In the genomic region with DNA sequence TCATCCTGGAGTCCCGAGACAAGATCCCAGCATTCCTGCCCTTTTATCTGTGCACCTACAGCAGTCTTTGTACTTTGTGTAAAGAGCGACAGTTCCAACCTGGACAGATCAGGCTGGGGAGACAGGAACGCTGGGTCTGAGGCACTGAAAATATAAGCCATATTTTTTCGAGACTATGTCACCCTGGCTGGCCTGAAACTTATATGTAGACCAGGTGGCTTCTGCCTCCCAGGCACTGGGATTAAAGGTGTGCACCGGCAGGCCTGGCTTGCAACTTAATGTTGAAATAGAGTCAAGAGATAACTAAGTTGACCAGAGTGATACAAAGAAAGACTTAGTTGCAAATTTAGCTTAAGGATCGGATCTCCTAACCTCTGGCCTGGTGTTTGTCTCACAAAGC, we compare ENCODE assay signal across 11 mouse cellular contexts. TPM values are rescaled to one million over a fixed set of nuclear protein-coding genes. Genes with fewer than 3 reads are reported as not detected.
DNase-seq lines count a peak whose midpoint lies in the region; ATAC-seq and TF ChIP-seq lines count a peak whose summit lies in the region.
"Had no signal": no experiment of that assay in that cellular context is flagged by ENCODE, and none has a peak within 500 bp of the region (broad histone marks: within the 10 kb centered on the region; RNA-seq: fewer than 3 reads in every experiment).

No protein-coding gene starts in this region.

- intact Hi-C loops in gastrocnemius, adult 2 months (cut with DNase I) = no loop called here

- TF ChIP-seq POLR2A in liver, adult 2 months (IDR thresholded peaks at IDR 0.05; ENCODE audit: extremely low read depth, insufficient read depth, low read length) = no peak

- H3K27ac ChIP-seq in gastrocnemius, adult 2 months = peak overlapping the region; percentile 74
- H3K27ac ChIP-seq in liver, adult 2 months (replicated peaks; ENCODE audit: insufficient read depth, low read depth, low read length) = no peak overlapping the region; the same call in 1 of the 2 replicates
- 0 out of 2 replicates have a peak overlapping the region, but pooled peaks have one; percentile 23 for H3K27ac ChIP-seq in embryonic facial prominence, embryonic 15.5 days (replicated peaks)
- peak overlapping the region; percentile 78 for H3K27ac ChIP-seq in liver, embryonic 16.5 days (ENCODE audit: low read length)

- H3K4me1 ChIP-seq in liver, adult 2 months (ENCODE audit: control insufficient read depth, insufficient read depth, low read length) = peaks cover 34% of the 10 kb centered on the region
- peaks cover 44% of the 10 kb centered on the region for H3K4me1 ChIP-seq in embryonic facial prominence, embryonic 15.5 days
- peaks cover 75% of the 10 kb centered on the region for H3K4me1 ChIP-seq in liver, embryonic 16.5 days (ENCODE audit: control insufficient read depth, low read depth, low read length)

- H3K79me2 ChIP-seq in liver, adult 2 months (ENCODE audit: control insufficient read depth, insufficient read depth, low read length) = peaks cover 38% of the 10 kb centered on the region; the same call in 1 of the 2 replicates

- no peak for TF ChIP-seq CTCF in gastrocnemius, adult 2 months (IDR thresholded peaks at IDR 0.05)
- TF ChIP-seq CTCF in liver, adult 2 months (IDR thresholded peaks at IDR 0.05; ENCODE audit: low read depth, low read length) = no peak

- H3K4me3 ChIP-seq in gastrocnemius, adult 2 months = peak overlapping the region; percentile 96
- H3K4me3 ChIP-seq in liver, adult 2 months (ENCODE audit: insufficient read depth, low read depth, low read length) = no peak overlapping the region
- no peak overlapping the region for H3K4me3 ChIP-seq in embryonic facial prominence, embryonic 15.5 days (replicated peaks)
- H3K4me3 ChIP-seq in liver, embryonic 16.5 days (ENCODE audit: low read depth, low read length) = peak overlapping the region; percentile 97
- H3K4me3 ChIP-seq: neural tube, embryonic 13.5 days had no signal

- no peak for ATAC-seq in embryonic facial prominence, embryonic 15.5 days (ENCODE audit: insufficient number of reproducible peaks, low FRiP score, low TSS enrichment, low read depth)
- ATAC-seq in liver, embryonic 16.5 days (ENCODE audit: low read depth) = no peak
- no peak for ATAC-seq in inflammation-experienced regulatory T-cells, adult 6 months

- 15% methylated on average over 6 of the region's 6 CpGs for WGBS in liver, adult 2 months
- WGBS in embryonic facial prominence, embryonic 15.5 days = 43% methylated on average over 6 of the region's 6 CpGs
- 39% methylated on average over 6 of the region's 6 CpGs for WGBS in liver, embryonic 16.5 days (ENCODE audit: insufficient replicate concordance)

- H3K27me3 ChIP-seq in liver, adult 2 months (ENCODE audit: control insufficient read depth, insufficient read depth, low read length) = no peaks in the 10 kb centered on the region
- no peaks in the 10 kb centered on the region for H3K27me3 ChIP-seq in embryonic facial prominence, embryonic 15.5 days
- no peaks in the 10 kb centered on the region for H3K27me3 ChIP-seq in liver, embryonic 16.5 days (ENCODE audit: control insufficient read depth, insufficient read depth, low read depth, low read length)
- H3K27me3 ChIP-seq: neural tube, embryonic 13.5 days had no signal

- no peak overlapping the region for H3K9ac ChIP-seq in liver, adult 2 months (ENCODE audit: low read depth, low read length)
- H3K9ac ChIP-seq in embryonic facial prominence, embryonic 15.5 days = no peak overlapping the region
- H3K9ac ChIP-seq in liver, embryonic 16.5 days (ENCODE audit: low read depth, low read length) = peak overlapping the region; percentile 48
- H3K9ac ChIP-seq: neural tube, embryonic 13.5 days had no signal

- DNase-seq in gastrocnemius, adult 2 months = no peak
- no peak for DNase-seq in gastrocnemius, postnatal 10 days
- DNase-seq in liver, adult 2 months (ENCODE audit: extremely low read depth, low read depth, low spot score) = peak; percentile 50
- no peak for DNase-seq in liver
- DNase-seq in right cerebral cortex, postnatal 14 days = no peak
- DNase-seq: cerebellum, adult 18-20 months; layer of hippocampus, postnatal 36 days had no signal

- no peaks in the 10 kb centered on the region for H3K36me3 ChIP-seq in liver, adult 2 months (ENCODE audit: control insufficient read depth, insufficient read depth, low read length)
- H3K36me3 ChIP-seq in embryonic facial prominence, embryonic 15.5 days = 0 out of 2 replicates have a peak, but pooled peaks cover 11% of the 10 kb centered on the region
- H3K36me3 ChIP-seq in liver, embryonic 16.5 days (ENCODE audit: control insufficient read depth, insufficient read depth) = peaks cover under 1% of the 10 kb centered on the region

- H3K9me3 ChIP-seq in embryonic facial prominence, embryonic 15.5 days (replicated peaks) = no peaks in the 10 kb centered on the region
- H3K9me3 ChIP-seq in liver, embryonic 16.5 days (replicated peaks; ENCODE audit: control insufficient read depth, low read length) = no peaks in the 10 kb centered on the region
- H3K9me3 ChIP-seq: neural tube, embryonic 13.5 days had no signal

- H3K4me2 ChIP-seq in embryonic facial prominence, embryonic 15.5 days (replicated peaks) = no peak overlapping the region
- peak overlapping the region; percentile 99 for H3K4me2 ChIP-seq in liver, embryonic 16.5 days (ENCODE audit: low read depth, low read length)
- H3K4me2 ChIP-seq: neural tube, embryonic 13.5 days had no signal

RNA-seq across cellular contexts. Expression of gene Rhog, which starts 9.6 kb away (rescaled TPM):
- 10 to 100 TPM; 14.7 to 17.0 TPM for total RNA-seq in gastrocnemius, adult 2 months (2021)
- total RNA-seq in gastrocnemius, postnatal 10 days (2021) = 10 to 100 TPM; 23.9 to 30.1 TPM
- total RNA-seq in liver, adult 2 months (2014; rRNA removed) = 3.9 and 6.6 TPM in 2 replicates
- 22.4 and 26.3 TPM in 2 replicates for polyA plus RNA-seq in liver, adult 2 months (2012; rRNA removed)
- 69.9 and 70.3 TPM in 2 replicates for polyA plus RNA-seq in embryonic facial prominence, embryonic 15.5 days (2015; fragmentation: Nextera tagmentation; extraction: Ambion mirVana)
- polyA plus RNA-seq in liver, embryonic 16.5 days (2015; fragmentation: Nextera tagmentation; extraction: Ambion mirVana) = 49.5 and 56.3 TPM in 2 replicates
- polyA plus RNA-seq in inflammation-experienced regulatory T-cells, adult 6 months (2017; shearing (Covaris generic)) = 100 to 1,000 TPM; 135 to 199 (median 174) TPM

RNA-seq across cellular contexts. Expression of gene Stim1, which starts 21.3 kb away (rescaled TPM):
- 100 to 1,000 TPM; 156 to 196 TPM for total RNA-seq in gastrocnemius, adult 2 months (2021)
- total RNA-seq in gastrocnemius, postnatal 10 days (2021) = 100 to 1,000 TPM; 219 to 233 TPM
- total RNA-seq in liver, adult 2 months (2014; rRNA removed) = 15.7 and 21.6 TPM in 2 replicates
- 25.4 and 28.0 TPM in 2 replicates for polyA plus RNA-seq in liver, adult 2 months (2012; rRNA removed)
- 39.9 and 42.1 TPM in 2 replicates for polyA plus RNA-seq in embryonic facial prominence, embryonic 15.5 days (2015; fragmentation: Nextera tagmentation; extraction: Ambion mirVana)
- 15.8 and 16.2 TPM in 2 replicates for polyA plus RNA-seq in liver, embryonic 16.5 days (2015; fragmentation: Nextera tagmentation; extraction: Ambion mirVana)
- polyA plus RNA-seq in inflammation-experienced regulatory T-cells, adult 6 months (2017; shearing (Covaris generic)) = 10 to 100 TPM; 46.3 to 50.9 (median 48.2) TPM

RNA-seq across cellular contexts. Expression of gene Pgap2, which starts 36.3 kb away (rescaled TPM):
- total RNA-seq in gastrocnemius, adult 2 months (2021) = 10 to 100 TPM; 27.2 to 29.4 TPM
- total RNA-seq in gastrocnemius, postnatal 10 days (2021) = 10 to 100 TPM; 35.9 to 40.7 TPM
- 27.8 and 29.4 TPM in 2 replicates for total RNA-seq in liver, adult 2 months (2014; rRNA removed)
- polyA plus RNA-seq in liver, adult 2 months (2012; rRNA removed) = 77.9 and 89.6 TPM in 2 replicates
- 94.2 and 94.5 TPM in 2 replicates for polyA plus RNA-seq in embryonic facial prominence, embryonic 15.5 days (2015; fragmentation: Nextera tagmentation; extraction: Ambion mirVana)
- 24.8 and 25.2 TPM in 2 replicates for polyA plus RNA-seq in liver, embryonic 16.5 days (2015; fragmentation: Nextera tagmentation; extraction: Ambion mirVana)
- polyA plus RNA-seq in inflammation-experienced regulatory T-cells, adult 6 months (2017; shearing (Covaris generic)) = 10 to 100 TPM; 46.4 to 51.1 (median 47.1) TPM

RNA-seq across cellular contexts. Expression of gene Nup98, which starts 36.3 kb away (rescaled TPM):
- total RNA-seq in gastrocnemius, adult 2 months (2021) = 10 to 100 TPM; 27.0 to 28.0 TPM
- total RNA-seq in gastrocnemius, postnatal 10 days (2021) = 10 to 100 TPM; 25.1 to 31.5 TPM
- total RNA-seq in liver, adult 2 months (2014; rRNA removed) = 14.0 and 16.1 TPM in 2 replicates
- 5.2 and 6.7 TPM in 2 replicates for polyA plus RNA-seq in liver, adult 2 months (2012; rRNA removed)
- polyA plus RNA-seq in embryonic facial prominence, embryonic 15.5 days (2015; fragmentation: Nextera tagmentation; extraction: Ambion mirVana) = 29.4 and 31.8 TPM in 2 replicates
- 14.0 and 14.5 TPM in 2 replicates for polyA plus RNA-seq in liver, embryonic 16.5 days (2015; fragmentation: Nextera tagmentation; extraction: Ambion mirVana)
- 10 to 100 TPM; 34.1 to 42.1 (median 39.1) TPM for polyA plus RNA-seq in inflammation-experienced regulatory T-cells, adult 6 months (2017; shearing (Covaris generic))

Comparison
In these comparisons a context has a peak if more than half of its experiments do, and no peak if none do; other contexts are left out.
1. H3K4me3 ChIP-seq: peak in gastrocnemius, adult 2 months (single experiment) and liver, embryonic 16.5 days (single experiment); none in liver, adult 2 months (single experiment) and embryonic facial prominence, embryonic 15.5 days (single experiment).